Mouse (Mus musculus): Measurements from ENCODE around the gene Dhrs13. TPM values are rescaled to one million over a fixed set of nuclear protein-coding genes. Genes with fewer than 3 reads are reported as not detected.

The Dhrs13 gene
- polyA plus RNA-seq, 1 experiment from 2014 or later: 17.3 TPM

DNA sequence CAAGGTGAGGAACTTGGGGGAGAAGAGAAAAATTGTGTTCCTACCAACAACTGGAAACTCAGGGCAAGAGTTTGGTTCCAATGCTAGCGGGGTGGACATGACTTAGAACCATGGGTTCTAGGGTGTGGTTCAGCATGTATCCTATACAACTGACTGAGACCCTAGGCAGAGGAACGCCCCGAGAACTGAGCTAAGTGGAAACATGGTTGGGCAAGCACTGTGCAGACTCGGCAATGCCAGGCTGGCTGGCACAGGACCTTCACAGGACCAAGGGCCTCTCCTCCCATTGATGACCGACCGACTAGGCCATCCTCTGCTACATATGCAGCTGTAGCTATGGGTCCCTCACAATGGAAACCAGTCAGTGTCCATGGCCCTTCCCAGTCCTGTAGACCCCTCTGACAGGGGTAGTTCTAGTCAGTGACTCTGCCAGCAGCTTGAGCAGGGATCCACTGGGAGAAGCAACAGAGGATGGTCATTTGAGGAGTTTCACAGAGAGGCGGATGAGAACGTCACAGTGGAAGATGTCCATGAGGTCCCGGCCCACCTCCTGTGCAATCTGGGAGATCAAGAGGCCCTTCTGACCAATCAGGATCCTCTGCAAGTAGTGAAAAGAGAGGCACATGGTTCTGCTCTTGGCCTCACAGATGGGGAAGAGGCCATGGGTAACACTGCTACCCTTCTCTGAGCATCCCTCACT is 41.6 kb downstream of the Dhrs13 start:
- Histone ChIP-seq H3K4me1 (no peaks in the 10 kb centered on the region), H3K4me3 (replicated peaks) (no peak overlapping the region), H3K9me3 (no peaks in the 10 kb centered on the region), H3K27ac (no peak overlapping the region), H3K27me3 (replicated peaks) (no peaks in the 10 kb centered on the region), H3K36me3 (peaks cover 35% of the 10 kb centered on the region), H3K9ac (no peak overlapping the region), H3K4me2 (no peak overlapping the region)
- peak; percentile 62 for ATAC-seq (ENCODE audit: insufficient read depth, low FRiP score, low read depth)
- 93% methylated on average over 9 of the region's 9 CpGs for WGBS

DNA sequence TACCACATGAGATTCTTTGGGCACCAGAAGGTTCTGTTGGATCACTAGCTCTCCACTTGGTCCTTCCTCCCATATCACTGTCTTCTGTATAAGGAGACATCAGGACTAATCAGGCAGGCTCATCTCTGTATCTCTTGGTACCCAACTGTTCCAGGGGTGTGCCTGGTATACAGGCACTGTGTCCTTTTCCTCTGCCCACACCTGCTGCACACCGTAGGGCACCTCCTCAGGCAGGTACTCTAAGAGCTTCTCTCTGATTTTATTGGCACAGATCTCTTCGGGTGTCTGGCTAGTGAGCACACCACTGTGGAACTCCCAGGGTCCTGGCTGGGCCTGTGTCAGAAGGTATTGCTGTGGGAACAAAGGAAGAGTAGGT is 42.2 kb downstream of the Dhrs13 start:
- peaks cover 35% of the 10 kb centered on the region for H3K36me3 ChIP-seq
- no peak overlapping the region for H3K27ac ChIP-seq
- no peak overlapping the region for H3K4me3 ChIP-seq (replicated peaks)
- 85% methylated on average over 2 of the region's 2 CpGs for WGBS
- H3K9ac ChIP-seq: no peak overlapping the region
- no peaks in the 10 kb centered on the region for H3K27me3 ChIP-seq (replicated peaks)
- ATAC-seq (ENCODE audit: insufficient read depth, low FRiP score, low read depth): peak; percentile 74
- no peaks in the 10 kb centered on the region for H3K4me1 ChIP-seq
- no peak overlapping the region for H3K4me2 ChIP-seq
- H3K9me3 ChIP-seq: no peaks in the 10 kb centered on the region

- H3K4me3 ChIP-seq (replicated peaks): no peak overlapping the region
- H3K27me3 ChIP-seq (replicated peaks): no peaks in the 10 kb centered on the region
- peaks cover 35% of the 10 kb centered on the region for H3K36me3 ChIP-seq
- no peaks in the 10 kb centered on the region for H3K9me3 ChIP-seq
- no peak overlapping the region for H3K4me2 ChIP-seq
- H3K27ac ChIP-seq: no peak overlapping the region
- H3K4me1 ChIP-seq: no peaks in the 10 kb centered on the region
- WGBS: 93% methylated on average over 4 of the region's 4 CpGs
- H3K9ac ChIP-seq: no peak overlapping the region
- ATAC-seq (ENCODE audit: insufficient read depth, low FRiP score, low read depth): no peak
These were observed 42.6 kb downstream of the Dhrs13 start for GRCm38 (mm10) chr11:78074666-78075065.

DNA sequence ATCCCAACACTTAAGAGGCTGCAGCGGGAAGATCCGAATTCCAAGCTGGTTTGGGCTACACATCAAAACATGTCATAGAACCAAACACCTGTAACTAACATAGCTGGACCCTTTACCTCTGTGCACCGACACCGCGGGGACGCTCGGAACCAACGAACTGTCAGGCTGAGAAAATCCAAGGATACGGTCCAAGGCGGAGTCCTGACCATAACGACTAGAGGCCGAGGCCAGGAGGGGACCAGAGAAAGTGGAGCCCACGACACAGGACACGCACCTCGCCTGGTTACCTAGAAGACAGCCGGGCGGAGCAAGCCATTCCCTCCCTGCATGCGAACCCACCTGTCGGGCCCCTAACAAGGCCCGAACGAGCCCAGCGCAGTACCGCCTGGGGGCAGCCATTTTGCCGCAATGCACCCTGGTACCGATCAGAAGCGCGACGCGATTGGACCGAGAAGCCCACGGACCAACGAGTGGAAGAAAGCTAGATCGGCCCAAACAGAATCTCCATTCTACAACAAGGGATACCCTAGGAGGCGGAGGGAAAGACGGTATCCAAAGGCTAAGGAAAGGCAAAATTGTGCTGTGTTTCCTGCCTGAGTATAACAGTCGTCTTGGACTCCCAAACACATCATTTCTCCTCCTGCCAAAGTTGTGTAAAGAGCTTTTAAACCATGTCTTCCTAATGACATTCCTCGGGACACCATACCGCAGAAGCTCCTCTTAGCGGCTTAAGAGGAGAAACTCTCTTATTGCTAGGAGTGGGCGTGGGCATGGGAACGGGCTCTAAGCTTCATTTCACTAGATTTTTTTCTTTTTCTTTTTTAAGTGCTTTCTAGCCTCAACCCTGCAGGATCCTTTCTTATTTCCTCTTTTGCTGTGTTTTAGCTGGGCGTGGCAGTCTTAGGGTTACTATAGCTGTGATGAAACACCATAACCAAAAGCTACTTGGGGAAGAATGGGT is 48.2 kb downstream of the Dhrs13 start, which contains the start of gene Eral1:
Gene Eral1, minus strand, starts transcription at position 423 of the 961 bp plus-strand sequence.
- no peaks in the 10 kb centered on the region for H3K9me3 ChIP-seq
- H3K4me1 ChIP-seq: peaks cover 3% of the 10 kb centered on the region; the same call in 1 of the 2 replicates
- H3K4me3 ChIP-seq (replicated peaks): peak within 1 kb of the TSS; percentile 87
- H3K27me3 ChIP-seq (replicated peaks): no peaks in the 10 kb centered on the region
- peaks cover 16% of the 10 kb centered on the region for H3K36me3 ChIP-seq
- peak within 1 kb of the TSS; percentile 66 for H3K4me2 ChIP-seq
- peak within 1 kb of the TSS; percentile 55 for H3K9ac ChIP-seq
- ATAC-seq (ENCODE audit: insufficient read depth, low FRiP score, low read depth): peak; percentile 93
- WGBS: 1% methylated on average over 42 of the region's 42 CpGs
- peak within 1 kb of the TSS; percentile 78 for H3K27ac ChIP-seq

- no peak overlapping the region for H3K9ac ChIP-seq
- WGBS: 18% methylated on average over 1 of the region's 1 CpGs
- peaks cover 3% of the 10 kb centered on the region; the same call in 1 of the 2 replicates for H3K4me1 ChIP-seq
- H3K4me2 ChIP-seq: no peak overlapping the region
- no peaks in the 10 kb centered on the region for H3K36me3 ChIP-seq
- ATAC-seq (ENCODE audit: insufficient read depth, low FRiP score, low read depth): no peak
- no peaks in the 10 kb centered on the region for H3K27me3 ChIP-seq (replicated peaks)
- H3K27ac ChIP-seq: no peak overlapping the region
- no peak overlapping the region for H3K4me3 ChIP-seq (replicated peaks)
- H3K9me3 ChIP-seq: no peaks in the 10 kb centered on the region
These were observed 51.5 kb downstream of the Dhrs13 start for GRCm38 (mm10) chr11:78083595-78083994.

GRCm38 (mm10) chr11:78086925-78087479 is 54.9 kb downstream of the Dhrs13 start:
- H3K9ac ChIP-seq: no peak overlapping the region
- no peaks in the 10 kb centered on the region for H3K9me3 ChIP-seq
- ATAC-seq (ENCODE audit: insufficient read depth, low FRiP score, low read depth): no peak
- WGBS: 72% methylated on average over 4 of the region's 4 CpGs
- H3K27me3 ChIP-seq (replicated peaks): no peaks in the 10 kb centered on the region
- H3K4me2 ChIP-seq: no peak overlapping the region
- no peaks in the 10 kb centered on the region for H3K36me3 ChIP-seq
- H3K27ac ChIP-seq: no peak overlapping the region
- H3K4me3 ChIP-seq (replicated peaks): no peak overlapping the region
- H3K4me1 ChIP-seq: no peaks in the 10 kb centered on the region

MicroRNA genes within 50 kb of the gene (microRNA counts, 519-probe panel; counts per million panel counts)
- 3,592 counts per million, percentile 90 among the panel's probes with 10 or more counts for microRNA mmu-miR-144
- 3,067 counts per million, percentile 78 among the panel's probes with 10 or more counts for microRNA mmu-miR-451

Small RNAs within 50 kb of the gene (microRNA-seq; reads per million reads assigned to microRNA genes)
- 103 reads per million, percentile 49 among the genes with 10 or more reads in this experiment for gene Mir144
- gene Mir451a: not detected
- gene Mir451b: not detected

Other genes starting within 250 kb of the Dhrs13 start
- 1.5 and 1.6 TPM in 2 replicates for gene Gm10277, start 244.5 kb upstream of the Dhrs13 start, polyA plus RNA-seq (2015; fragmentation: Nextera tagmentation; extraction: Ambion mirVana)
- 16.4 and 23.3 TPM in 2 replicates for gene Pipox, start 138.2 kb upstream of the Dhrs13 start, polyA plus RNA-seq (2015; fragmentation: Nextera tagmentation; extraction: Ambion mirVana)
- 1.7 and 1.8 TPM in 2 replicates for gene Sez6, start 101.5 kb upstream of the Dhrs13 start, polyA plus RNA-seq (2015; fragmentation: Nextera tagmentation; extraction: Ambion mirVana)
- 13.4 and 18.0 TPM in 2 replicates for gene Phf12, start 49.5 kb upstream of the Dhrs13 start, polyA plus RNA-seq (2015; fragmentation: Nextera tagmentation; extraction: Ambion mirVana)
- 54.1 and 60.5 TPM in 2 replicates for gene Flot2, start 5.7 kb downstream of the Dhrs13 start, polyA plus RNA-seq (2015; fragmentation: Nextera tagmentation; extraction: Ambion mirVana)
- 26.5 and 30.6 TPM in 2 replicates for gene Eral1, start 48.1 kb downstream of the Dhrs13 start, polyA plus RNA-seq (2015; fragmentation: Nextera tagmentation; extraction: Ambion mirVana)
- 10.2 and 10.6 TPM in 2 replicates for gene Fam222b, start 62.4 kb downstream of the Dhrs13 start, polyA plus RNA-seq (2015; fragmentation: Nextera tagmentation; extraction: Ambion mirVana)
- 57.3 and 67.4 TPM in 2 replicates for gene Traf4, start 133.3 kb downstream of the Dhrs13 start, polyA plus RNA-seq (2015; fragmentation: Nextera tagmentation; extraction: Ambion mirVana)
- 15.4 and 18.2 TPM in 2 replicates for gene Nek8, start 144.4 kb downstream of the Dhrs13 start, polyA plus RNA-seq (2015; fragmentation: Nextera tagmentation; extraction: Ambion mirVana)
- 29.8 and 30.8 TPM in 2 replicates for gene Tlcd1, start 144.4 kb downstream of the Dhrs13 start, polyA plus RNA-seq (2015; fragmentation: Nextera tagmentation; extraction: Ambion mirVana)
- 1,236 and 1,312 TPM in 2 replicates for gene Rpl23a, start 151.3 kb downstream of the Dhrs13 start, polyA plus RNA-seq (2015; fragmentation: Nextera tagmentation; extraction: Ambion mirVana)
- gene Rab34, start 156.2 kb downstream of the Dhrs13 start, polyA plus RNA-seq (2015; fragmentation: Nextera tagmentation; extraction: Ambion mirVana): 111 and 120 TPM in 2 replicates
- gene Proca1, start 161.1 kb downstream of the Dhrs13 start, polyA plus RNA-seq (2015; fragmentation: Nextera tagmentation; extraction: Ambion mirVana): 2.9 and 3.0 TPM in 2 replicates
- 89.7 and 92.1 TPM in 2 replicates for gene Sdf2, start 213.5 kb downstream of the Dhrs13 start, polyA plus RNA-seq (2015; fragmentation: Nextera tagmentation; extraction: Ambion mirVana)
- 22.8 and 25.7 TPM in 2 replicates for gene Supt6, start 213.7 kb downstream of the Dhrs13 start, polyA plus RNA-seq (2015; fragmentation: Nextera tagmentation; extraction: Ambion mirVana)
- gene 2610507B11Rik, start 229.5 kb downstream of the Dhrs13 start, polyA plus RNA-seq (2015; fragmentation: Nextera tagmentation; extraction: Ambion mirVana): 76.7 and 82.5 TPM in 2 replicates

Data from stomach, embryonic 15.5 days (tissue).